Mouse (Mus musculus): ENCODE data around the gene Duox2. TPM values are rescaled to one million over a fixed set of nuclear protein-coding genes. Genes with fewer than 3 reads are reported as not detected.

Gene Duox2
- total and polyA plus RNA-seq, 3 experiments, result not detected

- peaks cover 25% of the 10 kb centered on the region for H3K27me3 ChIP-seq (replicated peaks)
- in situ Hi-C loops (cut with MboI; ENCODE audit: low pct_ligation_motif_present, low pct_unique_long_range_greater_than_20kb, low sequenced_read_pairs) (no loop called here), dilution Hi-C loops (cut with MboI; ENCODE audit: extremely low pct_ligation_motif_present, extremely low pct_unique_long_range_greater_than_20kb, low sequenced_read_pairs) (no loop called here)
- no peaks in the 10 kb centered on the region for H3K79me2 ChIP-seq (replicated peaks; ENCODE audit: control insufficient read depth, extremely low read depth, insufficient read depth, poor library complexity, severe bottlenecking)
- TF ChIP-seq CTCF (conservative IDR thresholded peaks at IDR 0.05 in 1 of 2, IDR thresholded peaks at IDR 0.05 in 1 of 2; ENCODE audit: low read depth in 2 of 2, low read length in 2 of 2), result no peak
- TF ChIP-seq ZC3H11A (IDR thresholded peaks at IDR 0.05; ENCODE audit: low read depth, low read length), result no peak
- no peak for TF ChIP-seq BHLHE40 (IDR thresholded peaks at IDR 0.05; ENCODE audit: low read depth, low read length)
- TF ChIP-seq ZNF384 (IDR thresholded peaks at IDR 0.05; ENCODE audit: low read depth, low read length), result no peak
- TF ChIP-seq CHD2 (IDR thresholded peaks at IDR 0.05; ENCODE audit: low read length), result no peak
- no peak overlapping the region for H3K4me2 ChIP-seq (ENCODE audit: insufficient read depth, low read depth, poor library complexity, severe bottlenecking)
- no peak overlapping the region for H3K27ac ChIP-seq (ENCODE audit: insufficient read depth, low read depth)
- peaks cover 8 to 13% of the 10 kb centered on the region in 2 experiments for H3K4me1 ChIP-seq (ENCODE audit: control insufficient read depth in 1 of 2, insufficient read depth in 2 of 2)
- no peak for DNase-seq (ENCODE audit: extremely low read depth)
- no peaks in the 10 kb centered on the region for H3K36me3 ChIP-seq (replicated peaks in 1 of 2; ENCODE audit: control insufficient read depth in 1 of 2, insufficient read depth in 1 of 2, low read length in 1 of 2)
- H3K4me3 ChIP-seq (replicated peaks in 1 of 3; ENCODE audit: low read depth in 2 of 3, low read length in 2 of 3, poor library complexity in 1 of 3), result no peak overlapping the region
- no peaks in the 10 kb centered on the region for H3K9me3 ChIP-seq (replicated peaks; ENCODE audit: low read length)
- no peak overlapping the region for H3K9ac ChIP-seq (ENCODE audit: insufficient read depth, low read depth)
Measured at GRCm38 (mm10) chr2:122345106-122345893, 47.1 kb upstream of the Duox2 start.

GRCm38 (mm10) chr2:122337291-122337690 is 39.0 kb upstream of the Duox2 start:
- in situ Hi-C loops (cut with MboI; ENCODE audit: low pct_ligation_motif_present, low pct_unique_long_range_greater_than_20kb, low sequenced_read_pairs), result no loop called here
- Histone ChIP-seq H3K9ac (ENCODE audit: insufficient read depth, low read depth) (no peak overlapping the region), H3K27me3 (replicated peaks) (peaks cover 7% of the 10 kb centered on the region), H3K4me2 (ENCODE audit: insufficient read depth, low read depth, poor library complexity, severe bottlenecking) (no peak overlapping the region), H3K79me2 (replicated peaks; ENCODE audit: control insufficient read depth, extremely low read depth, insufficient read depth, poor library complexity, severe bottlenecking) (no peaks in the 10 kb centered on the region), H3K36me3 (replicated peaks in 1 of 2; ENCODE audit: control insufficient read depth in 1 of 2, insufficient read depth in 1 of 2, low read length in 1 of 2) (no peaks in the 10 kb centered on the region), H3K4me1 (ENCODE audit: control insufficient read depth in 1 of 2, insufficient read depth in 2 of 2) (peaks cover 4 to 15% of the 10 kb centered on the region in 2 experiments; a peak in 3 of 4 replicates), H3K9me3 (replicated peaks; ENCODE audit: low read length) (no peaks in the 10 kb centered on the region), H3K4me3 (replicated peaks in 1 of 3; ENCODE audit: low read depth in 2 of 3, low read length in 2 of 3, poor library complexity in 1 of 3) (no peak overlapping the region), H3K27ac (ENCODE audit: insufficient read depth, low read depth) (no peak overlapping the region)
- TF ChIP-seq ELF1 (IDR thresholded peaks at IDR 0.05; ENCODE audit: low read depth, low read length), result no peak
- no peak for TF ChIP-seq SMC3 (IDR thresholded peaks at IDR 0.05; ENCODE audit: low read depth, low read length)
- TF ChIP-seq POLR2A (IDR thresholded peaks at IDR 0.05; ENCODE audit: low read depth, low read length), result no peak
- TF ChIP-seq MAFK (IDR thresholded peaks at IDR 0.05; ENCODE audit: insufficient replicate concordance, low read length), result no peak
- TF ChIP-seq KAT2A (IDR thresholded peaks at IDR 0.05; ENCODE audit: insufficient replicate concordance, low read length), result no peak
- TF ChIP-seq CTCF (conservative IDR thresholded peaks at IDR 0.05 in 1 of 2, IDR thresholded peaks at IDR 0.05 in 1 of 2; ENCODE audit: low read depth in 2 of 2, low read length in 2 of 2), result no peak
- no peak for TF ChIP-seq UBTF (IDR thresholded peaks at IDR 0.05; ENCODE audit: low read depth, low read length)
- no peak for TF ChIP-seq MAZ (IDR thresholded peaks at IDR 0.05; ENCODE audit: low read depth, low read length)
- TF ChIP-seq TBP (conservative IDR thresholded peaks at IDR 0.05; ENCODE audit: low read depth, low read length), result no peak
- TF ChIP-seq CHD1 (IDR thresholded peaks at IDR 0.05; ENCODE audit: low read depth, low read length), result no peak
- no peak for TF ChIP-seq ZNF384 (IDR thresholded peaks at IDR 0.05; ENCODE audit: low read depth, low read length)
- TF ChIP-seq POLR2AphosphoS2 (IDR thresholded peaks at IDR 0.05; ENCODE audit: low read depth, low read length), result no peak
- TF ChIP-seq MAX (IDR thresholded peaks at IDR 0.05; ENCODE audit: low read length), result no peak
- TF ChIP-seq MXI1 (IDR thresholded peaks at IDR 0.05; ENCODE audit: low read depth, low read length), result no peak
- TF ChIP-seq ETS1 (conservative IDR thresholded peaks at IDR 0.05; ENCODE audit: low read depth, low read length), result no peak
- no peak for DNase-seq (ENCODE audit: extremely low read depth)
- dilution Hi-C loops (cut with MboI; ENCODE audit: extremely low pct_ligation_motif_present, extremely low pct_unique_long_range_greater_than_20kb, low sequenced_read_pairs), result no loop called here

All from CH12.LX (cell line).